Mouse (Mus musculus) CD4-positive, CD25-positive, alpha-beta regulatory T cell (primary cell): ENCODE data around the gene Gm10665. TPM values are rescaled to one million over a fixed set of nuclear protein-coding genes. Genes with fewer than 3 reads are reported as not detected.

Experiments
- polyA plus RNA-seq: library from polyadenylated mRNA; unstranded; fragments of 100-300 nt; shearing (Covaris generic); gene quantifications from one replicate; pipeline ENCODE4 v1.2.1, GENCODE M21; 2017

Gm10665 gene
- 0.19 TPM for polyA plus RNA-seq

DNA sequence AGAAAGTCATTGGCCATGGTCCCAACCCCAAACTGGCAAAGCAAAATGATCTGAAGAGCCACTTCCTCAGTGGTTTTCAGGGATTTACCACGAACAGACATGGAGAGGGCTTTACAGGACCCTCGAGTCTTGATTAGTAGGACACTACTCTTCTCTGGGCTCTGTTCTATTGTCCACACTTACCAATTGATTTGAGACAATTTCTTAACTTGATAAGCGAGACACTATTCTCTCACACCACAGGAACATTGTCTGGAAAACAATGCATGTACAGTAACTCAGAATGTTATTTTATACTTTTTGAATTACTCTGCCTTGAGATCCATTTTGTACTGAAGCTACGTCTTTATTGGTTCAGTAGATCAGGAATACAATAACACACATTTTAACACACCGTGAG, at the start of gene Gm10665:
Gene Gm10665, minus strand, starts transcription at position 101 of the 400 bp plus-strand sequence.

DNA sequence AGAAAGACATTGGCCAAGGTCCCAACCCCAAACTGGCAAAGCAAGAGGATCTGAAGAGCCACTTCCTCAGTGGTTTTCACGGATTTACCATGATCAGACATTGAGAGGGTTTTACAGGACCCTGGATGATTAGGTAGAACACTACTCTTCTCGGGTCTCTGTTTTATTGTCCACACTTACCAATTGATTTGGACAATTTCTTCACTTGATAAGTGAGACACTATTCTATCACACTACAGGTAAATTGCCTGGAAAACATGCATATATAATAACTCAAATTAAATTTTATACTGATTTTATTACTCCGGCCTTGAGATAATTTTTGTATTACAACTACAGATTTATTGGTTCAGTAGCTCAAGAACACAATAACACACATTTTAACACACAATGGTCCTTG, 35.7 kb upstream of the Gm10665 start, which contains the start of gene Vmn1r151:
Gene Vmn1r151, minus strand, starts transcription at position 101 of the 400 bp plus-strand sequence.

DNA sequence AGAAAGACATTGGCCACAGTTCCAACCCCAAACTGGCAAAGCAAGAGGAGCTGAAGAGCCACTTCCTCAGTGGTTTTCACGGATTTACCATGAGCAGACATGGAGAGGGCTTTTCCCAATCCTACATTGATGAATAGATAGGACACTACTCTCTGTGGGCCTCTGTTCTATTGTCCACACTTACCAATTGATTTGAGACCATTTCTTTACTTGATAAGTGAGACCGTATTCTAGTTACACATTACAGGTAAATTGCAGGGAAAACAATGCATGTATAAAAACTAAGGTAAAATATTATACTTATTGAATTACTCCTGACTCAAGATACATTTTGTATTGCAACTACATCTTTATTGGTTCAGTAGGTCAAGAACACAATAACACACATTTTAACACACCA, 25.7 kb downstream of the Gm10665 start, which contains the start of gene Vmn1r149:
Gene Vmn1r149, minus strand, starts transcription at position 101 of the 400 bp plus-strand sequence.

DNA sequence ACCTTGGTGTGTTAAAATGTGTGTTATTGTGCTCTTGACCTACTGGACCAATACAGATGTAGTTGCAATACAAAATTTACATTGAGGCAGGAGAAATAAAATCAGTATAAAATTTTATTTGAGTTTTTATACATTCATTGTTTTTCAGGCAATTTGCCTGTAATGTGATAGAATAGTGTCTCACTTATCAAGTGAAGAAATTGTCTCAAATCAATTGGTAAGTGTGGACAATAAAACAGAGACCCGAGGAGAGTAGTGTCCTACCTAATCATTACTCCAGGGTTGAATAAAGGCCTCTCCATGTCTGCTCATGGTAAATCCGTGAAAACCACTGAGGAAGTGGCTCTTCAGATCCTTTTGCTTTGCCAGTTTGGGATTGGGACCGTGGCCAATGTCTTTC, 50.6 kb downstream of the Gm10665 start, which contains the start of gene Vmn1r148:
Gene Vmn1r148, plus strand, starts transcription at position 301 of the 400 bp plus-strand sequence.

Other genes starting within 250 kb of the Gm10665 start
- gene Gm8453, start 234.6 kb downstream of the Gm10665 start, polyA plus RNA-seq: not detected
- gene Gm4187, start 134.4 kb downstream of the Gm10665 start, polyA plus RNA-seq: not detected
- gene Gm8660, start 93.0 kb downstream of the Gm10665 start, polyA plus RNA-seq: not detected
- not detected for gene Vmn1r148, start 50.5 kb downstream of the Gm10665 start, polyA plus RNA-seq
- gene Vmn1r149, start 25.8 kb downstream of the Gm10665 start, polyA plus RNA-seq: not detected
- not detected for gene Vmn1r151, start 35.6 kb upstream of the Gm10665 start, polyA plus RNA-seq
- 0.26 TPM for gene Vmn1r152, start 58.9 kb upstream of the Gm10665 start, polyA plus RNA-seq
- gene Gm8677, start 70.8 kb upstream of the Gm10665 start, polyA plus RNA-seq: not detected
- gene Gm4201, start 101.3 kb upstream of the Gm10665 start, polyA plus RNA-seq: not detected
- gene Gm4565, start 124.1 kb upstream of the Gm10665 start, polyA plus RNA-seq: not detected
- gene Vmn1r155, start 193.9 kb upstream of the Gm10665 start, polyA plus RNA-seq: not detected
- gene Gm8693, start 228.2 kb upstream of the Gm10665 start, polyA plus RNA-seq: not detected